Mouse (Mus musculus) neutrophil, adult 5-6 weeks (primary cell): ENCODE data around the gene Zfp2. TPM values are rescaled to one million over a fixed set of nuclear protein-coding genes. Genes with fewer than 3 reads are reported as not detected.
A peak's percentile ranks its signal among the peaks of the same experiment; 100 is the strongest.

ENCODE experiments used
- ATAC-seq: fragments of 151-379, 151-347 bp; 2 replicates; pipeline ENCODE4 v1.8.0; 2017; ENCODE audit warnings: mild to moderate bottlenecking, moderate TSS enrichment; ENCODE audit not compliant: insufficient number of reproducible peaks, poor library complexity, low FRiP score, severe bottlenecking; ENCODE audit errors: extremely low read depth
- total RNA-seq: library from RNA; stranded (forward); fragments of 200-1000 nt; gene quantifications from 2 replicates; pipeline ENCODE4 v1.2.3, GENCODE M21; 2017

Zfp2 gene
- total RNA-seq, 1 experiment from 2014 or later: 1.0 TPM

DNA sequence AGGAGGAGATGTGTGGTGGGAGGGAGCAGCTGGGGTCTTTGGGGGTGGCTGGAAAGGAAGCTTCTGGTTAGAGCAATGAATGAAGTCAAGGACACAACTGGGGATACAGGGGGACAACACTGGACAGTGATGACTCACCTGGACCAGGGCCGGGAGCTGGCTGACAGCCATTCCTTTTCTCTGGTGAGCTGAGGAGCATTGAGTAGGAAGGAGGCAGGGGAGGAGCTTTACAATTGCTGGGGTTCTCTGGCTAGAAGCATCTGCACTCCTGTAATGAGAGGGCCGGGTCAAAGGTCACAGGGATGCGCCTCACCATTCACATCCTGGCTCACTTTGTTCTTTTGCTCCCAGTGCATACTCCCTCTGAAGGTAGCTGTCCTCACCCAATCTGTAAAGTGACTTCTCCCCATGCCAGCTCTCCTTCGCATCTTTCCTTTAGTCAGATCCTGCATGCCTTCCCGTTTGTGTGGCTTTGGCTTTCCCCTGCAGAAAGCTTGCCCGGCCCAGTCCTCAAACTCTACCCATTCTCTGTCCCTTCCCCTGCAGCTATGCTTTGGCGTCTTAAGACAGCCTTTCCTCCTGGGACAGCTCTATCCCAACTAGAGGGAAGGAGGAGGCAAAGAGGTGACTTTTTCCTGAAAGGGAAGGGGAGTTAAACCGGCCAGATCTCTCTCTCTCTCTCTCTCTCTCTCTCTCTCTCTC lies 29.6 kb downstream of the Zfp2 start:
- no peak for ATAC-seq

DNA sequence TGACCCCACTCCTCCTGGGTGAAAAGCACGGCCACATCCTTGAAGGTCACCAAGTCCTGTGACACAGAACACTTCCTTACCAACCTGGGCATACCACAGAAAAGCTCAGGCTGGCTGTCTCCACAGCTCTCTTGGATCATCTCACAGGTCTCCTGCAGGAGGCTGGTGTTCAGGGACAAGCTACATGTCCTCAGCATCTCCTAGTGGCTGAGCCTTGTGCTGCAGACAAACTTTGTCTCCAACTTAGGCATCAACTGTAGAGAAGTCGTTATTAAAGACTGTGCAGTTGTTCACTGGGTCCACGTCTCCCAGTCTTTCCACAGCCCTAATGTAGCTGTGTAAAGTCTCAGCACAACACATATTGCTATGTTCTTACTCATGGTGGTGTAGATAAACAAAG lies 32.2 kb downstream of the Zfp2 start:
- ATAC-seq: no peak

DNA sequence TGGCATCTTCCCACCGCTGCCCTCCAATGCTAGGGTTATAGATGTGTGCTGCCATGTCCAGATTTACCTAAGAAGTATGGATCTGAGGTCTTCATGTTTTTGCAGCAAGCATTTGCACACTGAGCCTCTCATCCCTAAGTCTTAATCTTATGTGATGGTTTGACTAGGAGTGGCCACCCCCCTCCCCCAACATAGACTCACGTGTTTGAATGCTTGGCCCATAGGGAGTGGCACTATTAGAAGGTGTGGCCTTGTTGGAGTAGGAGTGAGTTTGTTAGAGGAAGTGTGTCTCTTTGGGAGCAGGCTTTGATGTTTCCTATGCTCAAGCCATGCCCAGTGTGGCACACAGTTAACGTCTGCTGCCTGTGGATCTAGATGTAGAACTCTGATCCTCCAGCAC lies 37.3 kb downstream of the Zfp2 start:
- ATAC-seq: no peak

DNA sequence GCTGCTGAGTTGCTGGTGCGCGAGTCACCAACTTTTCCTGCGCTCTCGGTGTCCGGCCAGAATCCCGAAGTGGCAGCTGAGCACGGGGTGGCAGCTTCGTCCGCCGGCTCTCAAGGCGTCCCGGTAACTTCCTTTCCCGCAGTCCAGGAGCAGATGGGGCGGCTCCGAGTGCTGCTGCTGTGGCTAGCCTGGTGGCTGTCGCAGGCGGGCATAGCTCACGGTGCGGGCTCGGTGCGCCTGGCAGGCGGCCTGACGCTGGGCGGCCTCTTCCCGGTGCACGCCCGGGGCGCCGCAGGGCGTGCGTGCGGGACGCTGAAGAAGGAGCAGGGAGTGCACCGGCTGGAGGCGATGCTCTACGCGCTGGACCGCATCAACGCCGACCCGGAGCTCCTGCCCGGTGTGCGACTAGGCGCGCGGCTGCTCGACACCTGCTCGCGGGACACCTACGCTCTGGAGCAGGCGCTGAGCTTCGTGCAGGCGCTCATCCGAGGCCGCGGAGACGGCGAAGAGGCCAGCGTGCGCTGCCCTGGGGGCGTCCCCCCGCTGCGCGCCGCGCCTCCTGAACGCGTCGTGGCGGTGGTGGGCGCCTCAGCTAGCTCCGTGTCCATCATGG lies 64.9 kb downstream of the Zfp2 start:
- no peak for ATAC-seq

DNA sequence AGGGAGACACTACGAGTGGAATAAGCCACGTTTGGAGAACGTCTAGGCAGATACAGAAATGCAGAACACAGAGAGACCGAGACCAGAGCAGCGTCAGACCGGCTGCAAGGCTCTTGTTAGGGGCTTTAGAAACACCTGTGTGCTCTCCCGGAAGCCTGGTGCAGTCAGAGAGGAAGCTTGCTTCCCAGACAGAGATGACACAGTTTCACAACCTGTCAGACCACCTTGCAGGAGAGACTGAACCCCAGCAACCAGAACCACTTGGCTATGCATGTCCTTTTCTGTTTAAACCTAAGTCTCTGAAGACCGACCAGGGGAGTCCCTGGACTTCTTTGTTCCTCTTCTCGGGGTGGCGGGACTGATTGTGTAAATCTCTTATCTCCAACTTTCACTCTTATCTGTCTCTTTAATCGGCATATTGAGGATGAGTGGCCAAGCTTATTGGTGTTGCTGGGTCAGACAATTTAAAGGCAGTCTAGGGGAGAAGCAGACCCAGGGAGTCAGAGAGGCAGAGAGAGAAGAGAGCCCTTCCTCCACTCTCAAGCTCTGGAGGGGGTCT lies 65.7 kb downstream of the Zfp2 start, which contains the start of gene Grm6:
TSS of gene Grm6 (plus strand) at position 509 of the 559 bp plus-strand sequence.
- ATAC-seq: peak; percentile 39

DNA sequence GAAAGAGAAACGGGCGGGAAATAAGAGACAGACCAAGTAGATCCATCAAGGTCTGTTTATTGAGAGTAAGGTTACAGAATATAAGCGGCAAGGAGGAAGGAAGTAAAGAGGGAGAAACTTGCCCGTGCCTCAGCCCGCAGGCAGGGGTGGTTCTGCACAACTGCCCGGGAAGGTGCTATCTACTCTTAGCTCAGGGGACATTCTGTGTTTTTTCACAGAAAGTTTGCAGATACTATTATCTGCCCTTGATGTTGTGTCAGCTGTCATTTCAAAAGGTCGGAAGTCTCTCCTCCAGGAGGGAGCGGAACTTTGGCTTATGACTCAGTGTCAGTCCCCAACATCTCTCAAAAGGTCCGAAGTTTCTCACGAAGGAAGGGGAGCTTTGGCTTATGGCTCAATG lies 66.7 kb downstream of the Zfp2 start:
- no peak for ATAC-seq

Other genes with a start within 250 kb of the Zfp2 start
- 3.3 and 3.8 TPM in 2 replicates for gene Zfp354c, start 88.4 kb downstream of the Zfp2 start, total RNA-seq
- 0.49 TPM in 1 of 2 replicates, not detected in the other for gene Zfp879, start 74.6 kb downstream of the Zfp2 start, total RNA-seq
- gene Grm6, start 65.5 kb downstream of the Zfp2 start, total RNA-seq: 0.23 and 0.49 TPM in 2 replicates
- gene Zfp454, start 28.5 kb downstream of the Zfp2 start, total RNA-seq: not detected in 2 replicates
- gene Zfp354b, start 15.5 kb upstream of the Zfp2 start, total RNA-seq: 0.70 and 2.3 TPM in 2 replicates
- gene 4933414I15Rik, start 27.6 kb upstream of the Zfp2 start, total RNA-seq: not detected in 2 replicates
- not detected in 2 replicates for gene Prop1, start 37.6 kb upstream of the Zfp2 start, total RNA-seq
- gene Olfr1378, start 50.4 kb upstream of the Zfp2 start, total RNA-seq: not detected in 2 replicates
- not detected in 2 replicates for gene Olfr1377, start 65.8 kb upstream of the Zfp2 start, total RNA-seq
- not detected in 2 replicates for gene Olfr51, start 87.4 kb upstream of the Zfp2 start, total RNA-seq
- not detected in 2 replicates for gene Olfr54, start 98.1 kb upstream of the Zfp2 start, total RNA-seq
- not detected in 2 replicates for gene Olfr1375, start 131.9 kb upstream of the Zfp2 start, total RNA-seq
- not detected in 2 replicates for gene Zfp354a, start 143.1 kb upstream of the Zfp2 start, total RNA-seq